Mouse (Mus musculus) brain, adult 2 months (tissue): ENCODE data around the gene Adprhl1.

Experiments used
- DNase-seq: peaks from one replicate; pipeline ENCODE4 v3.0.0; 2011; ENCODE audit warnings: low read depth, low spot score

The Adprhl1 gene

GRCm38 (mm10) chr8:13197493-13197892 is 56.5 kb downstream of the Adprhl1 start:
- no peak for DNase-seq

- DNase-seq: no peak
Measured at GRCm38 (mm10) chr8:13194818-13195217, 59.1 kb downstream of the Adprhl1 start.

GRCm38 (mm10) chr8:13190235-13190634 is 63.7 kb downstream of the Adprhl1 start:
- DNase-seq: no peak

- DNase-seq: no peak
Measured at GRCm38 (mm10) chr8:13188857-13189256, 65.1 kb downstream of the Adprhl1 start.

- DNase-seq: no peak
Measured at GRCm38 (mm10) chr8:13188052-13188555, 65.9 kb downstream of the Adprhl1 start.

- no peak for DNase-seq
Measured at GRCm38 (mm10) chr8:13187638-13188037, 66.3 kb downstream of the Adprhl1 start.

GRCm38 (mm10) chr8:13187229-13187628 is 66.7 kb downstream of the Adprhl1 start:
- DNase-seq: no peak

GRCm38 (mm10) chr8:13186819-13187218 is 67.1 kb downstream of the Adprhl1 start:
- no peak for DNase-seq

GRCm38 (mm10) chr8:13181691-13181976 is 72.3 kb downstream of the Adprhl1 start:
- DNase-seq: no peak

- no peak for DNase-seq
Measured at GRCm38 (mm10) chr8:13180911-13181690, 72.9 kb downstream of the Adprhl1 start.

GRCm38 (mm10) chr8:13180408-13180807 is 73.6 kb downstream of the Adprhl1 start:
- no peak for DNase-seq

- no peak for DNase-seq
Measured at GRCm38 (mm10) chr8:13179948-13180347, 74.0 kb downstream of the Adprhl1 start.

- DNase-seq: no peak
Measured at GRCm38 (mm10) chr8:13179482-13179881, 74.5 kb downstream of the Adprhl1 start.

- DNase-seq: no peak
Measured at GRCm38 (mm10) chr8:13178137-13178536, 75.8 kb downstream of the Adprhl1 start.

- DNase-seq: no peak
Measured at GRCm38 (mm10) chr8:13177173-13177852, 76.6 kb downstream of the Adprhl1 start.

- no peak for DNase-seq
Measured at GRCm38 (mm10) chr8:13175650-13176049, 78.3 kb downstream of the Adprhl1 start.

- DNase-seq: no peak
Measured at GRCm38 (mm10) chr8:13174811-13175210, 79.2 kb downstream of the Adprhl1 start.

GRCm38 (mm10) chr8:13174305-13174704 is 79.7 kb downstream of the Adprhl1 start:
- DNase-seq: no peak
